Mouse (Mus musculus) left cerebral cortex, postnatal 10 days (tissue): ENCODE measurements around the gene 3110009E18Rik. TPM values are rescaled to one million over a fixed set of nuclear protein-coding genes. Genes with fewer than 3 reads are reported as not detected.

Source experiments
- DNase-seq, 2 experiments: peaks; one replicate each; pipeline ENCODE4 v3.0.0; 2021 to 2022; ENCODE audit warnings: low spot score in 2 of 2, mixed read lengths in 1 of 2; ENCODE audit errors: extremely low spot score in 1 of 2
- intact Hi-C: fragments of 180-260 bp; cut with DNase I; formaldehyde crosslinking; loops from one replicate; pipeline ENCODE4 v1.15.1; 2025
- total RNA-seq, 2 experiments: library from RNA; stranded (reverse); gene quantifications; 2 replicates each; pipeline ENCODE4 v1.2.3; 2021

The 3110009E18Rik gene
- 1 to 10 TPM; 6.8 to 8.7 TPM for total RNA-seq

GRCm38 (mm10) chr1:120120969-120121811 lies at the start of gene 3110009E18Rik, which contains the start of gene Dbi:
TSS of gene 3110009E18Rik (plus strand) at chr1:120121187.
TSS of gene Dbi (minus strand) at chr1:120121078.
- intact Hi-C loops: no loop called here

GRCm38 (mm10) chr1:120072900-120073299 lies 48.1 kb upstream of the 3110009E18Rik start:
- intact Hi-C loops: no loop called here
- peak in 1 of 2 experiments; percentile 88 for DNase-seq

More at GRCm38 (mm10) chr1:120120969-120121811, at the start of gene 3110009E18Rik, which contains the start of gene Dbi:
- peak; percentile 98 to 99 for DNase-seq

GRCm38 (mm10) chr1:120073519-120074306 lies 47.3 kb upstream of the 3110009E18Rik start, which contains the start of gene Tmem37:
TSS of gene Tmem37 (minus strand) at chr1:120074074.
- intact Hi-C loops: no loop called here
- peak in 1 of 2 experiments; percentile 87 for DNase-seq

GRCm38 (mm10) chr1:120074307-120074702 lies 46.7 kb upstream of the 3110009E18Rik start:
- intact Hi-C loops: no loop called here
- no peak for DNase-seq

- DNase-seq: no peak
- intact Hi-C loops: no loop called here
These were observed 46.1 kb upstream of the 3110009E18Rik start for GRCm38 (mm10) chr1:120074931-120075330.

- intact Hi-C loops: no loop called here
- DNase-seq: no peak
These were observed 45.5 kb upstream of the 3110009E18Rik start for GRCm38 (mm10) chr1:120075507-120075906.

- intact Hi-C loops: no loop called here
- no peak for DNase-seq
These were observed 43.1 kb upstream of the 3110009E18Rik start for GRCm38 (mm10) chr1:120077746-120078410.

- intact Hi-C loops: no loop called here
- DNase-seq: no peak
These were observed 40.4 kb upstream of the 3110009E18Rik start for GRCm38 (mm10) chr1:120080632-120081031.

GRCm38 (mm10) chr1:120082957-120083585 lies 37.9 kb upstream of the 3110009E18Rik start:
- DNase-seq: no peak
- intact Hi-C loops: no loop called here

- no peak for DNase-seq
These were observed 37.0 kb upstream of the 3110009E18Rik start for GRCm38 (mm10) chr1:120083921-120084517.

GRCm38 (mm10) chr1:120085696-120086095 lies 35.3 kb upstream of the 3110009E18Rik start:
- no peak for DNase-seq
- intact Hi-C loops: no loop called here

More at GRCm38 (mm10) chr1:120083921-120084517, 37.0 kb upstream of the 3110009E18Rik start:
- intact Hi-C loops: no loop called here

- DNase-seq: no peak
- intact Hi-C loops: no loop called here
These were observed 34.3 kb upstream of the 3110009E18Rik start for GRCm38 (mm10) chr1:120086644-120087043.

GRCm38 (mm10) chr1:120089180-120089579 lies 31.8 kb upstream of the 3110009E18Rik start:
- DNase-seq: no peak
- intact Hi-C loops: no loop called here

GRCm38 (mm10) chr1:120090880-120091570 lies 30.0 kb upstream of the 3110009E18Rik start:
- intact Hi-C loops: no loop called here
- DNase-seq: no peak

- intact Hi-C loops: loop anchor here (2.0 kb wide), 1 partner anchor 61 kb away; no protein-coding TSS in a partner anchor
- DNase-seq: peak; percentile 79 to 89
These were observed 27.4 kb upstream of the 3110009E18Rik start for GRCm38 (mm10) chr1:120093482-120094134.

- DNase-seq: no peak
- intact Hi-C loops: loop anchor here (5.0 kb wide), 1 partner anchor 457 kb away; no protein-coding TSS in a partner anchor
These were observed 26.1 kb upstream of the 3110009E18Rik start for GRCm38 (mm10) chr1:120094920-120095319.

- DNase-seq: peak; percentile 42 to 45
- intact Hi-C loops: loop anchor here (5.0 kb wide), 1 partner anchor 454 kb away; no protein-coding TSS in a partner anchor
These were observed 22.7 kb upstream of the 3110009E18Rik start for GRCm38 (mm10) chr1:120098327-120098726.
